Mouse (Mus musculus): ENCODE data around the gene Tor1b.

GRCm38 (mm10) chr2:30928893-30929482 is 23.8 kb upstream of the Tor1b start:
- TF ChIP-seq CHD2 (IDR thresholded peaks at IDR 0.05; ENCODE audit: low read length) = no peak
- no peak for TF ChIP-seq USF1 (IDR thresholded peaks at IDR 0.05; ENCODE audit: low read depth, low read length)
- no peak for TF ChIP-seq TAL1 (IDR thresholded peaks at IDR 0.05; ENCODE audit: low read length)
- no peak for TF ChIP-seq ZNF384 (IDR thresholded peaks at IDR 0.05; ENCODE audit: low read depth, low read length)
- TF ChIP-seq POLR2A (IDR thresholded peaks at IDR 0.05; ENCODE audit: control insufficient read depth in 1 of 2, insufficient read depth in 1 of 2, low read depth in 1 of 2, low read length in 2 of 2, poor library complexity in 1 of 2) = peak; percentile 38 to 86; a peak in 3 of 4 replicates
- TF ChIP-seq POLR2AphosphoS2 (IDR thresholded peaks at IDR 0.05; ENCODE audit: low read length) = peak; percentile 51; the same call in 1 of the 2 replicates
- TF ChIP-seq MXI1 (IDR thresholded peaks at IDR 0.05; ENCODE audit: low read depth, low read length) = 0 out of 2 replicates have a peak, but pooled peaks have one; percentile 54
- no peak for TF ChIP-seq ZC3H11A (IDR thresholded peaks at IDR 0.05; ENCODE audit: low read depth, low read length)
- TF ChIP-seq CTCF (IDR thresholded peaks at IDR 0.05 in 2 of 3, conservative IDR thresholded peaks at IDR 0.05 in 1 of 3; ENCODE audit: control insufficient read depth in 1 of 3, insufficient read depth in 1 of 3, low read depth in 2 of 3, low read length in 3 of 3, poor library complexity in 1 of 3, severe bottlenecking in 1 of 3) = no peak
